Mouse (Mus musculus): ENCODE results near the gene Abhd2.

DNA sequence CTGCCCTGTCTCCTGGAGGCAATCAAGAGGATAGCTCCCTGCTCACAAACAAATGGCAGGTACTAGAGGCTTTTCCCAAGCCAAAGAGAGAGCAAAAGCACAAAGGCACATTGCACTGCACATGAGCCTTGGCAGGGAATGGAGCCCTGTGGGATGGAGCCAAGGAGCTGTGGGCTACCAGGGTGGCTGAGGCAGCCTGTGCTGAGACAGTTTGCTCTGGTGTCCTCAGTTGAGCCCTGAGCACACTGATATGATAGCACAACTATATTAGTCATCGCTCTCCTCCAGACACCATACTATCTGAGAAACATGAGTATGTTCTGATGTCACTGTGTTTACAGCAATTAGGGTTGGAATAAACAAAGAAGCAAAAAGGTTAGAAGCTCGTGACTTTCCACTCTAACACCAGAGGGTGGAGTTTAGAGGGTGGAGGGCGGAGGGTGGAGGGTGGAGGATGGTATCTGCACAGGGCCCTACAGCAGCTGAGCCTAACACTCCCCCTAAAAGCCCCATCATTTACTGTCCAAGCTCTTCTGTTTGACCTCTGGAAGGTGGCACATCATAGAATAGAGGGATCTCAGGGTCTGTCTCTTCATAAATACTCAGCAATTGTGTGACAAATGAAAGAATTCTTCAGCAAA lies 18.6 kb upstream of the Abhd2 start:
- TF ChIP-seq POLR2A (IDR thresholded peaks at IDR 0.05; ENCODE audit: insufficient read depth, low read length), result no peak
- TF ChIP-seq CTCF (IDR thresholded peaks at IDR 0.05; ENCODE audit: low read depth, low read length), result no peak
- TF ChIP-seq EP300 (IDR thresholded peaks at IDR 0.05; ENCODE audit: insufficient read depth, low read depth, low read length), result no peak
